Mouse (Mus musculus): ENCODE data around the gene Cep78. TPM values are rescaled to one million over a fixed set of nuclear protein-coding genes. Genes with fewer than 3 reads are reported as not detected.

Cep78 gene
- polyA plus RNA-seq, 1 experiment from 2014 or later = 49.9 TPM

- Histone ChIP-seq H3K4me2 (peak overlapping the region; percentile 86), H3K27ac (peak overlapping the region; percentile 93), H3K4me3 (peak overlapping the region; percentile 75), H3K4me1 (peaks cover 35% of the 10 kb centered on the region), H3K27me3 (no peaks in the 10 kb centered on the region), H3K9ac (peak overlapping the region; percentile 77), H3K9me3 (replicated peaks) (no peaks in the 10 kb centered on the region), H3K36me3 (ENCODE audit: poor library complexity, severe bottlenecking) (peaks cover 6% of the 10 kb centered on the region)
- WGBS = 0% methylated on average over 46 of the region's 46 CpGs
- peak; percentile 38 for ATAC-seq
These were observed 60.5 kb downstream of the Cep78 start for GRCm38 (mm10) chr19:15924181-15924865.

GRCm38 (mm10) chr19:15923426-15923825, 61.4 kb downstream of the Cep78 start:
- H3K27me3 ChIP-seq = no peaks in the 10 kb centered on the region
- H3K4me1 ChIP-seq = peaks cover 35% of the 10 kb centered on the region
- ATAC-seq = no peak
- no peaks in the 10 kb centered on the region for H3K9me3 ChIP-seq (replicated peaks)
- peak overlapping the region; percentile 93; the same call in 1 of the 2 replicates for H3K27ac ChIP-seq
- 32% methylated on average over 9 of the region's 9 CpGs for WGBS
- H3K36me3 ChIP-seq (ENCODE audit: poor library complexity, severe bottlenecking) = peaks cover 15% of the 10 kb centered on the region
- peak overlapping the region; percentile 86 for H3K4me2 ChIP-seq
- peak overlapping the region; percentile 75 for H3K4me3 ChIP-seq
- peak overlapping the region; percentile 77 for H3K9ac ChIP-seq

- H3K4me3 ChIP-seq = no peak overlapping the region
- H3K9me3 ChIP-seq (replicated peaks) = no peaks in the 10 kb centered on the region
- H3K9ac ChIP-seq = no peak overlapping the region
- no peak overlapping the region for H3K27ac ChIP-seq
- WGBS = 94% methylated on average over 7 of the region's 7 CpGs
- no peak for ATAC-seq
- H3K36me3 ChIP-seq (ENCODE audit: poor library complexity, severe bottlenecking) = peaks cover 50% of the 10 kb centered on the region
- H3K27me3 ChIP-seq = no peaks in the 10 kb centered on the region
- H3K4me2 ChIP-seq = no peak overlapping the region
- peaks cover 25% of the 10 kb centered on the region for H3K4me1 ChIP-seq
These were observed 65.5 kb downstream of the Cep78 start for GRCm38 (mm10) chr19:15919336-15919735.

DNA sequence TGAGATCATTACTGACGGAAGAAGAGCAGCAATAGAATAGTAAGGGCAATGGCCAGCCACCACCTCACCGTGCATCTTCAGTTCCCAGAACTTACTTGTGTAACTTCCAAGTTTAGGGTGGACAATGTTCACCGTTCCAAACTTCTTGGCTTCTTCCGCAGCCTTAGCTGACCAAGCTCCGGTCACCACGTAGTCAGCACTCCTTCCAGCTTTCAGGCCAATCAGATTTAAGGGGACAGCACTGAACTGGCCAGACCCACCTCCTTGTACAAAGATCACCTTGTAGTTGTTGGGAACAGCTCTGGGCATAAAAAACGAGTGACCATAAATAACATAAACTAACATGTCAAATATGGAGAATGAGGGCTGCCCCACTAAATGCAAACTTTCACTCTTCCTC, 66.7 kb downstream of the Cep78 start:
- no peaks in the 10 kb centered on the region for H3K9me3 ChIP-seq (replicated peaks)
- no peak overlapping the region for H3K27ac ChIP-seq
- H3K27me3 ChIP-seq = no peaks in the 10 kb centered on the region
- H3K9ac ChIP-seq = no peak overlapping the region
- H3K4me1 ChIP-seq = peaks cover 15% of the 10 kb centered on the region
- no peak overlapping the region for H3K4me2 ChIP-seq
- peaks cover 62% of the 10 kb centered on the region for H3K36me3 ChIP-seq (ENCODE audit: poor library complexity, severe bottlenecking)
- WGBS = 94% methylated on average over 7 of the region's 7 CpGs
- ATAC-seq = no peak
- no peak overlapping the region for H3K4me3 ChIP-seq

- ATAC-seq = no peak
- H3K9ac ChIP-seq = no peak overlapping the region
- H3K4me2 ChIP-seq = no peak overlapping the region
- H3K27ac ChIP-seq = no peak overlapping the region
- H3K9me3 ChIP-seq (replicated peaks) = no peaks in the 10 kb centered on the region
- no peak overlapping the region for H3K4me3 ChIP-seq
- no peaks in the 10 kb centered on the region for H3K27me3 ChIP-seq
- no peaks in the 10 kb centered on the region for H3K4me1 ChIP-seq
- WGBS = 94% methylated on average over 9 of the region's 9 CpGs
- peaks cover 92% of the 10 kb centered on the region for H3K36me3 ChIP-seq (ENCODE audit: poor library complexity, severe bottlenecking)
These were observed 71.4 kb downstream of the Cep78 start for GRCm38 (mm10) chr19:15913249-15913997.

GRCm38 (mm10) chr19:15911441-15911840, 73.3 kb downstream of the Cep78 start:
- WGBS = 95% methylated on average over 5 of the region's 5 CpGs
- H3K27ac ChIP-seq = no peak overlapping the region
- H3K36me3 ChIP-seq (ENCODE audit: poor library complexity, severe bottlenecking) = peaks cover 92% of the 10 kb centered on the region
- no peaks in the 10 kb centered on the region for H3K27me3 ChIP-seq
- H3K4me1 ChIP-seq = no peaks in the 10 kb centered on the region
- no peak overlapping the region for H3K9ac ChIP-seq
- no peaks in the 10 kb centered on the region for H3K9me3 ChIP-seq (replicated peaks)
- no peak overlapping the region for H3K4me3 ChIP-seq
- H3K4me2 ChIP-seq = no peak overlapping the region
- ATAC-seq = no peak

DNA sequence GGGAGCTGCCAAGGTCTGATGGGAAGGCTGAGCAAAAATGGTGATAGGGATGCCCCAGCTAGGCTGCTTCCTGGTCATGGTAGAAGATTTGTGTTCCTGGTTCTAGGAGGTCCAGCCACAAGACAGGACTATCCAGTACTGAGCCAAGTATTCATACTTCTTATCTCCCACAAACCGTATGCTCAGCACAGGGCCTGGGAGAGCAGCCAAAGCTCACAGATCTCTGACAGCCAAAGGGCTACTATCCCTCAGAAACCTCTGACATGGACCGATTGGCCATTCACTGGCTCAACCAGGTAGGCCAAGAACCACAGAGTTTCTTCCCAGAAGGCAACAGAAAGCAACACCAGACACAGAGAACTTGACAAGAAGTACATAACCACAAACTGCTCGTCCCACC, 73.8 kb downstream of the Cep78 start:
- no peaks in the 10 kb centered on the region for H3K27me3 ChIP-seq
- H3K4me1 ChIP-seq = no peaks in the 10 kb centered on the region
- no peak for ATAC-seq
- H3K27ac ChIP-seq = no peak overlapping the region
- H3K9me3 ChIP-seq (replicated peaks) = no peaks in the 10 kb centered on the region
- 94% methylated on average over 3 of the region's 3 CpGs for WGBS
- H3K9ac ChIP-seq = no peak overlapping the region
- no peak overlapping the region for H3K4me3 ChIP-seq
- H3K4me2 ChIP-seq = no peak overlapping the region
- peaks cover 92% of the 10 kb centered on the region for H3K36me3 ChIP-seq (ENCODE audit: poor library complexity, severe bottlenecking)

- Histone ChIP-seq H3K27ac (no peak overlapping the region), H3K9ac (no peak overlapping the region), H3K36me3 (ENCODE audit: poor library complexity, severe bottlenecking) (peaks cover 95% of the 10 kb centered on the region), H3K27me3 (no peaks in the 10 kb centered on the region), H3K4me3 (no peak overlapping the region), H3K4me1 (no peaks in the 10 kb centered on the region), H3K9me3 (replicated peaks) (no peaks in the 10 kb centered on the region), H3K4me2 (no peak overlapping the region)
- ATAC-seq = no peak
- WGBS = 100% methylated on average over 1 of the region's 1 CpGs
These were observed 74.3 kb downstream of the Cep78 start for GRCm38 (mm10) chr19:15910488-15910887.

DNA sequence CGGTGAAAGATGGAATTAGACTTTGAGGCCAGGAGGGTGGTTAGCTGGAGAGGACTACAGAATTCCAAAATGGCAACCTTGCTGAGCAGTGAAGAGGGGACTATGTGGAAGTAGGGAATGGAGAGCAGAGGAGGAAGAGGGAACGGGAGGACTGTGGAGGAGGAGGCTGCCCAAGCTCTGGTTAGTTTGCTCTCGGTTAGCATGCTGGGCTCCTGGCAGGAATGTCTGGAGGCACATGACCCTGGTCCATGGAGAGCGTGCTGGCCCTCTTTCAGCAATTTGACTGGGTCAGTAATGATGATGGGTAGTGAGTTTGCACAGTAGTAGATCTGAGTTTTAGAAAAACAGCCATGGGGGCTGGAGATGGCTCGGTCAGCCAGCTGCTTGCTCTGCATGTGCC, 76.8 kb downstream of the Cep78 start:
- Histone ChIP-seq H3K27ac (no peak overlapping the region), H3K36me3 (ENCODE audit: poor library complexity, severe bottlenecking) (peaks cover 82% of the 10 kb centered on the region), H3K27me3 (no peaks in the 10 kb centered on the region), H3K9ac (no peak overlapping the region), H3K4me1 (peaks cover 13% of the 10 kb centered on the region), H3K4me3 (no peak overlapping the region), H3K9me3 (replicated peaks) (no peaks in the 10 kb centered on the region), H3K4me2 (no peak overlapping the region)
- no peak for ATAC-seq
- 90% methylated on average over 5 of the region's 5 CpGs for WGBS

Other genes starting within 250 kb of the Cep78 start
- 178 and 188 TPM in 2 replicates for gene Psat1, start 37.7 kb downstream of the Cep78 start, polyA plus RNA-seq (2015; fragmentation: Nextera tagmentation; extraction: Ambion mirVana)
- 55.5 and 67.0 TPM in 2 replicates for gene Gnaq, start 147.8 kb upstream of the Cep78 start, polyA plus RNA-seq (2015; fragmentation: Nextera tagmentation; extraction: Ambion mirVana)

Measured in forebrain, embryonic 13.5 days (tissue).